Mouse (Mus musculus): ENCODE results near the gene Tbpl2. TPM values are rescaled to one million over a fixed set of nuclear protein-coding genes. Genes with fewer than 3 reads are reported as not detected.

Tbpl2 gene
- polyA plus RNA-seq, 1 experiment from 2014 or later: not detected

GRCm38 (mm10) chr2:24047551-24048479 is 48.6 kb downstream of the Tbpl2 start:
- peak overlapping the region; percentile 66 for H3K27ac ChIP-seq
- H3K36me3 ChIP-seq (replicated peaks; ENCODE audit: control insufficient read depth, insufficient read depth): no peaks in the 10 kb centered on the region
- peak; percentile 27 for DNase-seq (ENCODE audit: low spot score)
- H3K4me1 ChIP-seq (replicated peaks; ENCODE audit: control insufficient read depth, insufficient read depth, low read length): peaks cover 4% of the 10 kb centered on the region; the same call in 1 of the 2 replicates
- peak overlapping the region; percentile 58 for H3K9ac ChIP-seq
- ATAC-seq (ENCODE audit: low FRiP score): peak; percentile 54; the same call in 1 of the 2 replicates
- no peaks in the 10 kb centered on the region for H3K9me3 ChIP-seq (ENCODE audit: control insufficient read depth, low read length)
- 12% methylated on average over 6 of the region's 6 CpGs for WGBS
- H3K4me2 ChIP-seq (replicated peaks): peak overlapping the region; percentile 65
- peak overlapping the region; percentile 43 for H3K4me3 ChIP-seq (replicated peaks; ENCODE audit: low read length)
- no peaks in the 10 kb centered on the region for H3K27me3 ChIP-seq (ENCODE audit: control insufficient read depth, insufficient read depth, low read length)

GRCm38 (mm10) chr2:24042901-24043300 is 53.5 kb downstream of the Tbpl2 start:
- no peak for ATAC-seq (ENCODE audit: low FRiP score)
- WGBS: 92% methylated on average over 1 of the region's 1 CpGs
- no peak overlapping the region for H3K4me3 ChIP-seq (replicated peaks; ENCODE audit: low read length)

GRCm38 (mm10) chr2:24040531-24040930 is 55.9 kb downstream of the Tbpl2 start:
- H3K27ac ChIP-seq: no peak overlapping the region
- WGBS: 94% methylated on average over 1 of the region's 1 CpGs
- H3K36me3 ChIP-seq (replicated peaks; ENCODE audit: control insufficient read depth, insufficient read depth): no peaks in the 10 kb centered on the region
- no peak for ATAC-seq (ENCODE audit: low FRiP score)
- H3K27me3 ChIP-seq (ENCODE audit: control insufficient read depth, insufficient read depth, low read length): no peaks in the 10 kb centered on the region
- H3K4me3 ChIP-seq (replicated peaks; ENCODE audit: low read length): no peak overlapping the region
- DNase-seq (ENCODE audit: low spot score): no peak
- no peaks in the 10 kb centered on the region for H3K4me1 ChIP-seq (replicated peaks; ENCODE audit: control insufficient read depth, insufficient read depth, low read length)
- no peak overlapping the region for H3K9ac ChIP-seq
- no peak overlapping the region for H3K4me2 ChIP-seq (replicated peaks)
- no peaks in the 10 kb centered on the region for H3K9me3 ChIP-seq (ENCODE audit: control insufficient read depth, low read length)

More at GRCm38 (mm10) chr2:24042901-24043300, 53.5 kb downstream of the Tbpl2 start:
- Histone ChIP-seq H3K9ac (no peak overlapping the region), H3K4me2 (replicated peaks) (no peak overlapping the region), H3K27ac (no peak overlapping the region), H3K36me3 (replicated peaks; ENCODE audit: control insufficient read depth, insufficient read depth) (no peaks in the 10 kb centered on the region), H3K4me1 (replicated peaks; ENCODE audit: control insufficient read depth, insufficient read depth, low read length) (peaks cover 4% of the 10 kb centered on the region; the same call in 1 of the 2 replicates), H3K9me3 (ENCODE audit: control insufficient read depth, low read length) (no peaks in the 10 kb centered on the region), H3K27me3 (ENCODE audit: control insufficient read depth, insufficient read depth, low read length) (no peaks in the 10 kb centered on the region)
- no peak for DNase-seq (ENCODE audit: low spot score)

Other genes starting within 250 kb of the Tbpl2 start
- gene Hnmt, start 47.2 kb downstream of the Tbpl2 start, polyA plus RNA-seq (2014; fragmentation: Nextera tagmentation; extraction: Ambion mirVana): 12.4 and 13.9 TPM in 2 replicates
- gene Il1f8, start 56.6 kb upstream of the Tbpl2 start, polyA plus RNA-seq (2014; fragmentation: Nextera tagmentation; extraction: Ambion mirVana): not detected in 2 replicates
- gene Il1f9, start 89.9 kb upstream of the Tbpl2 start, polyA plus RNA-seq (2014; fragmentation: Nextera tagmentation; extraction: Ambion mirVana): not detected in 2 replicates
- gene Il1f6, start 118.8 kb upstream of the Tbpl2 start, polyA plus RNA-seq (2014; fragmentation: Nextera tagmentation; extraction: Ambion mirVana): not detected in 2 replicates
- gene Il1f5, start 180.4 kb upstream of the Tbpl2 start, polyA plus RNA-seq (2014; fragmentation: Nextera tagmentation; extraction: Ambion mirVana): not detected in 2 replicates
- not detected in 2 replicates for gene Il1f10, start 194.6 kb upstream of the Tbpl2 start, polyA plus RNA-seq (2014; fragmentation: Nextera tagmentation; extraction: Ambion mirVana)
- not detected in 2 replicates for gene Il1rn, start 240.3 kb upstream of the Tbpl2 start, polyA plus RNA-seq (2014; fragmentation: Nextera tagmentation; extraction: Ambion mirVana)

Measured in hindbrain, embryonic 14.5 days (tissue).